Mouse (Mus musculus) spleen, postnatal 10 days (tissue): Measurements from ENCODE around the gene Pkdcc.

Experiments
- DNase-seq, 2 experiments: peaks; one replicate each; pipeline ENCODE4 v3.0.0; 2021 to 2022; ENCODE audit warnings: low spot score in 2 of 2

Gene Pkdcc

DNA sequence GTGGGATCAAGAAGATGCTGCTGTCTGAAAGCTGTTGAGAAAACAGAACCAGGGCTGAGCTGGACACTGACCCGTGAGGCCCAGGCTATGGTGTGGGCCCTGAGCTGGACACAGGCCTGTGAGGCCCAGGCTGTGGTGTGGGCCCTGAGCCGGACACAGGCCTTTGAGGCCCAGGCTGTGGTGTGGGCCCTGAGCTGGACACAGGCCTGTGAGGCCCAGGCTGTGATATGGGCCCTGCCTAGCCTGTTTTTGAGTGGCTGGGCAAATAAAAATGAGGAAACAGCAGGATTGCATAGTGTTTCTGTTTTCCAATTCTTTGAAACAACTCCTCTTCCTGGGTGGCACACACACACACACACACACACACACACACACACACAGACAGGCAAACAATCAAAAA lies 2.7 kb upstream of the Pkdcc start:
- no peak for DNase-seq

DNA sequence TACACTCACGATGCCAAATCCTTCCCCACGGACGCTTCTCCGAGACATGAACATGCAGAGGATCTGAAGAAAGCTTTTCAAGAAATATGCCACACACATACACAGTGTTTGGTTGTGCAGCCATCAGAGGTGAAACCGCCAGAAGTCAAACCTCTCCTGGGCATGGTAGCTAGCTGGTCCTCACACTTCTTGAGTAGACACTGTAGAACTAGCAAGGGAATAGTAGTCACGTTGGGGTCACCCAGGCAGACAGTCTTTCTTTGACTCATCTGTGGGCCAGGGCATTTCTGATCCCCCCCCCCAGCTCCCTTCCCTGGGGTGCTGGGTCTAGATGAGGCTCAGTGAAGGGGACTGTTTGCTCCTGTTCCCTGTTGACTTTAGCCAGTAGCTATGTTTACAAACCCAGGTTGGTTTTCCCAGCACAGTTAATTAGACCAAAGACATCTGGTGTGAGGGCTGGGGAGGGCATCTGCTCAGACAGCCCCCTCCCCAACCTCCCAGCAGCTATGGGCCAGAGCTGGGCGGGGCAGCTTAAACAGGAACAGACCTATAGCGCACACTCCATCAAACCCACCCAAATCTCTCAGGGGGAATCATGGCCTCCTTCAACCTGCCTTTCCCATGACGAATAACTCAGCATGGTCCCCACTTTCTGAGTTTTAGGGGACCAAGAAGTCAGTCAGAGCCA lies 1.7 kb upstream of the Pkdcc start:
- no peak for DNase-seq

DNA sequence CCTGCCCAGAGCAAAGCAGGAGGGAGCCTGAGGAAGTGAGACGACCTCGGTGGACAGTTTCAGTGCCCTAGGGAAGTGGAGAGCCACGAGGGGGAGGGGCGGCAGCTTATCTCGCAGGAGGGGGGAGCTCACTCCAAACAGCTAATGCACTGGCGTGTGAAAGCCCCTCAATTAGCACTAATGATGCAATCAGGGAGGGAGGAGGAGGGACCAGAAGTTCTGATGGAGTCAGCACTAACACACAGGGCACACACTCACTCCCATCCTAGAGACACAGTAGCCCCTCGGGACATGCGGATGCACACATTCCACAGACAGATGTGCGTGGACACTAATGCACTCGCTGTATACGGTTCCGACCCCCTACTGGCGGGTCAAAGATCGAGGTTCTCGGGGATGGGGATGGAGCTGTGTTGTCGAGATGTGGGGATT lies 915 bp upstream of the Pkdcc start:
- peak; percentile 10 to 56 for DNase-seq

DNA sequence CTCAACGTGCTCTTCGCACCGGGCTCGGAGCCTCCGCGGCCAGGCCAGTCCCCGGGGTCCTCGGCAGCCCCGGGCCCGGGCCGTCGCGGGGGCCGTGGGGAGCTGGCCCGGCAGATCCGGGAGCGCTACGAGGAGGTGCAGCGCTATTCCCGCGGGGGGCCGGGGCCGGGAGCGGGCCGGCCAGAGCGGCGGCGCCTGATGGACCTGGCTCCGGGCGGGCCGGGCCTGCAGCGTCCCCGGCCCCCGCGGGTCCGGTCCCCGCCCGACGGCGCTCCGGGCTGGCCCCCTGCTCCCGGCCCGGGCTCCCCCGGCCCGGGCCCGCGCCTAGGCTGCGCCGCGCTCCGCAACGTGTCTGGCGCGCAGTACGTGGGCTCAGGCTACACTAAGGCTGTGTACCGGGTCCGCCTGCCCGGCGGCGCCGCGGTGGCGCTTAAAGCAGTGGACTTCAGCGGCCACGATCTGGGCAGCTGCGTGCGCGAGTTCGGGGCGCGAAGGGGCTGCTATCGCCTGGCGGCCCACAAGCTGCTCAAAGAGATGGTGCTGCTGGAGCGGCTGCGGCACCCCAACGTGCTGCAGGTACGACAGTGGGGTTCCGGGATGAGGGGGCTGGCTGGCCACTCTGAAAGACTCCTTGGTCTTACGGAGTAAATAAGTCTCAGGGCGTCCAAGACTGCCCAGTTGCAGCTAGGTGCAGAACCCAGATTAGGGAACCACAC lies 595 bp downstream of the Pkdcc start:
- peak in 1 of 2 experiments; percentile 8 for DNase-seq

DNA sequence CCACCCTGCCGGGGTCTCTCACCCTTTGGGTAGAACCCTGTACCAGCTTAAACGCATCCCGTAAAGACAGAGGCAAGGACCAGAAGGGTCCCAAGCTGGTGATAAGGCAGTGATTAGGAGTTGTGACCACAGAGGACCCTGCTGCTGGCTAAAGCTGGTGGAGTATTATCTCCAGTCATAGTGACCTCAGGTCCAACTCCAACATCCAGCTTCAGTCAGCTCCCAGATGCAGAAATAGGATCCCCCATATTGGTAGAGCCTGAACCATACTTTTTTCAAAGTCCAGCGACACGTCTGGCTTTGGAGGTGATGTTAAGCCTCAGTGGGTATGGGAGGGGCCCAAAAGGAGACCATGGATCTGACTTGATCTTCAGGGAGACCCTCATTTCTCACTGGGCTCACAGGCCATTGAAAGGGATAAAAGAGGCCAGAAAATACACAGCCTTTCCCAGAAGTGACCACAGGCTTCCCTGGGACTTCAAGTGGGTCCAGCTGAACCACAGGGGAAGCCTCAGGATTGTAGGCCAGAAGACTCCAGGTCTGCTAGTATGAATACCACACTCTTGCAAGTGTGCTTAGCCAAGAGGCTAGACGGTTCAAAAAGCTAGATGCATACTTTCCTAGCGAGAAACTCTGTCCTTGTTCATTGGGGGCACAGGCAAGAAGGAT lies 1.3 kb downstream of the Pkdcc start:
- DNase-seq, result no peak

DNA sequence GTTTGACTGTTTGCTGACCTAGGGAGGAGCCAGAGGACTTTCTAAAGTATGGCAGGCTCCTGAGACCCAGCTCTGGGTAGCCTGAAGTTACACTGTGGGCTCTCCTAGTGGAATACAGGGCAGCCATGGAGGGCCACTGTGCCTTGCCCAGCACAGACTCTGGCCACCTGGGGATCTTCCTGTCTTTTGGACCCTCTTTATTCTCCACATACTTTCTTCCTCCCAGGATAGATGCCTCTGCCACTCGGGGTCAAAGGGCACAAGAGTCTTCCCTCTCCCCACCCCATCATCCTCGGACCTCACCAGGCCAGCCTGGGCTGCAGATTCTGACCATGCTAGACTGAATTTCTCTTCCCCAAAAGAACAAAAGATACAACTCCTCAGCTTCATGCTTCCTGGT lies 3.1 kb downstream of the Pkdcc start:
- DNase-seq, result no peak

DNA sequence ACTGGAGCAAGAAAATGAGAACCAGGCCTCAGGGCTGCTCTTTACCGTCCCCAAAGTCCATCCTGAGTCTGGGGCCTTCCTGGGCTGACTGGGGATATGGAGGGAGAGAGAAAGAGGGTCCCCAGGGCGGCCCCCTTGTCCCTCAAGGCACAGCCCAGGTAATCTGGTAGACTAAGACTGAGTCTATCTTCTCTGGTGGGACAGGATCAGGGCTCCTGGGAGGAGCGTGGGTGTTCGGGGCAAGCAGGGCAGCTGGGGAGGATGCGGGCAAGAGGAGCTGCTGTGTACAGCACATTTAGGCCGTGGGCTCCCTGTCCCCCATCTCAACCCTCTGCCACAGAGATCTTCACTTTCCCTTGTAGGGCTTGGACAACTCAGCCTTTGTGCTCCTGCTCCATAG lies 3.6 kb downstream of the Pkdcc start:
- no peak for DNase-seq

DNA sequence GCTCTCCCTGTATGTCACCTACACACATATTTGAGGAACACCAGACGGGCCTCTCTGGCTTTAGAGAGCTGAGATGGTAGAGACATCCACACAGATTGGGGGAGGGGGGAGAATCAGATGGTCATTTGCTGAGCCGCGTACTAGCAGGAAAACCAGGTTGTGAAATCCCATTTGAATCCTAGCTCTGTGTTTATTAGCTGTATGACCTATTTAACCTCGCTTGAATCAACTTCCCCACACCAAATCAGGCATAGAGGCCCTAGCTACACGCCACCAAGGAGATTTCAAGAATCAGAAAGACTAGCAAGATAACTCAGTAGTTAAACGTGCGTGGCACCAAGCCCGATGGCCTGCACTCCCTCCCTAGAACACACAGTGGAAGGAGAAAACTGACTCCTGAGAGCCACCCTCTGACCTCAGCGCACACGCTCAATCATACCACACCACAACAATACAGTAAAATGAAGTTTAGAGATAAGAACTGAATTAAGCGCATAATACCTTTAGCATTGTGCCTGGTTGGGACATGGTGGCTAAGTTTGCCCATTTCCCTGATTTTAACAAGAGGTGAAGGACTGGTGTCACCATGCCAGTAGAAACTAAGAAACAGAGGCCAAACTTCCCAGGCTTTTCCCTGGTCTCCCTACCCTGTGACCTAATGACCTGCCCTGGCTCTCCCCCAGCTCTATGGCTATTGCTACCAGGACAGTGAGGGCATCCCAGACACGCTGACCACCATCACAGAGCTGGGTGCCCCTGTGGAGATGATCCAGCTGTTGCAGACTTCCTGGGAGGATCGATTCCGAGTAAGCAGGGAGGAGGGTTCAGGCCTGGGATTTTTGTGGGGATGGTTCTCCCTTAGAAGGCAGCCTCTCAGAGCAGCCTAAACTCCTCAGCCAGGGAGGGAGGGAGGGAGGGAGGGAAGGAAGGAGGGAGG lies 4.5 kb downstream of the Pkdcc start:
- no peak for DNase-seq

DNA sequence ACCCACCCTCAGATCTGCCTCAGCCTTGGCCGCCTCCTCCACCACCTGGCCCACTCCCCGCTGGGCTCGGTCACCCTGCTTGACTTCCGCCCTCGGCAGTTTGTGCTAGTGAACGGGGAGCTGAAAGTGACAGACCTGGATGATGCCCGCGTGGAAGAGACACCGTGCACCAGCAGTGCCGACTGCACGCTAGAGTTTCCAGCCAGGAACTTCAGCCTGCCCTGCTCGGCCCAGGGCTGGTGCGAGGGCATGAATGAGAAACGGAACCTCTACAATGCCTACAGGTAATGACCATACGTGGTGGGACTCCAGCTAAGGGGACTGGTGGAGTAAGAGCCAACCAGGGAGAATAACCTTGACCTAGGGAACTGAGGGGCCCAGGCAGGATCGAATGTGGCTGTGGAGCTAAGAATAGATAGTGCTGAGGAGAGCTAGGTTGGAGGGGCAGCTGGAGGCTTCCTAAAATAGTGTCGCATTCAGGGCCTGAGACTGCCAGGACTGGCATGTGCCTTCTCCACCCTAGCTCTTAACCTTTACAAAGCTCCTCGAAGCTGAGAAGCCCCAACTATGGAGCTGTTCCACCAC lies 6.0 kb downstream of the Pkdcc start:
- no peak for DNase-seq

DNA sequence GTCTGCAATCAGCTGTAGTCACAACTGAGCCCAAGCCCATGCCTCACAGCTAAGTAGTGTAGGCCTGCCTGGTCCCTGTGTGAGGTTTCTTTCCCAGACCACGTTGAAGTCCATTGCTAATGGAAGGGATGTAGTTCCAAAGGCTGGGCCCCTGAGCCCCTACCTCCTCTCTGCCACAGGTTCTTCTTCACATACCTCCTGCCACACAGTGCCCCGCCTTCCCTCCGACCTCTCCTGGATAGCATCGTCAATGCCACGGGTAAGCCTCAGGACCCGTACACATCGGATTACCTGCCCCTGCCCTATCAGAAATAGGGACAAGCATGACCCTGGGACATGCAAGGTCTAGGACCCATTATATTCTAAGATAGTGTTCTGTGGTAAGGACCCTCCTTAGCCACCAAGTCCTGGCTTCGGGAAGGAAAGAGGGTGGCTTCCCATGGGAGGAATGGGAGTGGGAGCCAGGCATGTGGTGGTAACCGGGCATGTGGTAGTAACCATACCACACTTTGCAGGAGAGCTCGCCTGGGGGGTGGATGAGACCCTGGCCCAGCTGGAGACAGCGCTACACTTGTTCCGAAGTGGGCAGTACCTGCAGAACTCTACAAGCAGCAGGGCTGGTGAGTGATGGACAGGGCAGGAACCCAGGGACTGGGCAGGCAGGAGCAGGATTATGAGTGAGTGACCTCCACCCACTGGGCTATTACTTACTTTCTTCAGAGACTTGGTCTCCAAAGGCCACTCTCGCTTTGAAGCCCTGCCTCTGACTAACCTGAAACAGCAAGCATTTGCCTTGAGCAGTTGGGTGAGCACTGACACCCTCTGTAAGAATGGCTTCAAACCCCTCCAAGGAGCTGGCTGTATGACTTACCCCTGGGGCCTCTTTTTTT lies 6.8 kb downstream of the Pkdcc start:
- DNase-seq, result no peak

DNA sequence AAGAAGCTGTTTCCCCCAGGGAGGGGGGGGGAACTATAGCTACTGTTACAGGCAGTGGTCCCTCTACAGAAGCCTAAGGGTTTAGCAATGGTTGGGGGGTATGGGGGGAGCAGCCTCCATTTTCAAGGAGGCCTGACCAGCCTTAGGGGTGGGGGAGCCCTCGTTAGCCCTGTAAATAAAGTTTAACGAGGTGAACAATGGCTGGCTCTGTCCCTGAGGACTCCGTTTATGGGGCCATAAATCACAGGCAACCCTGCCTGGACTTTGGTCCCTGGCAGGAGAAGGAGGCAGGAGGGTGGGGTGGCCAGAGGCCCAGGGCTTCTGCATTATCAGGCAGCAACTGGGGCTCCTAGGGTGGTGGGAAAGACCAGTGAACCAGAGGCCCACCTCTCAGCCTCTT lies 7.6 kb downstream of the Pkdcc start:
- DNase-seq, result no peak

DNA sequence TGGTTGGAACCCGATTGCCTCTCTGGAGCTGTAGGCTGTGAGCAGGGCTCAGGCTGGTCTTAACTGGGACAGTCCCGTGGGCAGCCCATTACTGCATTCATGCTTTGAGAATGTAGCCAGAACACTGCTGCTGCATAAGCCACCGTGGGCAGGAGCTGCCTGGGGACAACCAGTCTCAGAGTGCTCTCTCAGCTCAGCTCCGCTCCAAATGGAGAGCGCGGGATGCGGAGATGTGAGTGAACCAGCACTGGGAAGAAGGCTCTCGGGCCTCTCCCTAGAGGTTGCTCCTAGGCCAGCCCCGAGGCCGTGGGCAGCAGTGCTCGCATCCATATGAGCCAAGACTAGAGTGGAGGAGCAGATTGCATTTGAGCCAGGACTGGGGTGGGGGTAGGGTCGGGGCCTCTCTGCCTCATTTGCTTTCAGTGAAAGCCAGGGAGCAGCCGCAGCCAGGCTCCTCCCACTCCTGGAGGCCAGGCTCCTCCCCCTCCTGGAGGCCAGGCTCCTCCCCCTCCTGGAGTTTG lies 9.4 kb downstream of the Pkdcc start:
- DNase-seq, result no peak

DNA sequence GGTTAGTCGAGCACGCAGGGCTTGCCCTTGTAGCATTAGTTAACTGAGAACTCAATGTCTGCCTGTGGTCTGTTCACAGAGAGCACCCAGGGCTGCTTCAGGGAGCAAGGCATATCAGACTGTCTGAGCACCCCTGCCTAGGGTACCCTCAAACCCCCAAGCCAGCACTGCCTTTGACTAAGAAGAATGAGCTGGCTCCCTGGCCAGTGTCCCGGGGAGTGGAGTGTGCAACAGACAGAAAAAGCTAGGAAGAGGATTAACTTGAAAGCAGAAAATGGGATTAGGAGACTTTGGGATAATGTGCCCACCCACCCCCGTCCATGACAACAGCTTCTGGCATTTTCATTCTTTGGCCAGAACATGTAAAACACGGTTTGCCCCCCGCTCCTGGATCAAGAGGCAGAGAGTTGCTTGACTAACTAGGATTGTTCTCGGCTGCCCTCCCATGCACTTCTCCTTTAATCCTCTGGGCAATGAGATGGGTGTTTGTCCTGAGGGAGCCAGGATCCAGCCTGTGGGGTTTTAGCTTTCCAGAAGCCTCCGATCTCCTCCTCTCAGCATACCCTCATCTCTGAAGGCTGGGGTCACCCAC lies 11.4 kb downstream of the Pkdcc start:
- DNase-seq, result no peak

DNA sequence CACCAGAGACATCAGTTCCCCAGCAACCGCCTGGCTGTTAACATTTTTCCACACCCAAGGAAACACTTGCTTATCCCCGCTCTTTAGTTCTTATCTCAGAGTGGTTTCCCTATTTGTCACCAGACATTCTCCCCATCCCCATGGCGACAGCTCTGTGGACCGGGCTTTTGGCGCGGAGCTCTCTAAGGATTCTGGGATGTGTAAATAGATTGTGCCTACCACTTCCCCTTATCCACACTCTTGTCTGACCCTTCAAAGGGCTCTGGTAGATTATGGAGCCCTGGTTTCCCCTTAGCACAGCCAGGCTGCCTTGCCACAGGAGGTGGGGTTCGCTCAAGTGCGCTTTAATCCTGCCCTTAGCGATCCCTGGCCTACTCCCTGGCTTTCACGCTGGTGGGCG lies 16.3 kb downstream of the Pkdcc start:
- no peak for DNase-seq

DNA sequence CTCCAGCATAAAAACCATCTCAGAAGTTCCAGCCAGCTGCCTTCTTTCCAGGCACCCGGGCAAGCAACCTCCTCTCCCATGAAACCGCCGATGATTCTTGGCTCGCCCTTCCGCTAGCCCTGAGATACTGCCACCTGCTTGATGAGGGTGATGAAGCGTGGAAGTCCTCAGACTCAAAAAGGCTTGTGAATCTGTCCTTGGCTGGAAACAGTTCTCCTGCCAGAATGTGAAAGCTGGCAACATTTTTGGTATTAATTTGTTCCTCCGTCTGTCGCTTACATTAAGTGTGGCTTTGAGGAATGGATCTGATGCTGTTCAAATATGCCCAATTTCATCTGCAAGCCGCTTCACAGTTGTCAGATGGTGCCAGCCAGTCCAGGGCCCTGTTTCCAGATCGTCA lies 20.1 kb downstream of the Pkdcc start:
- DNase-seq, result no peak

DNA sequence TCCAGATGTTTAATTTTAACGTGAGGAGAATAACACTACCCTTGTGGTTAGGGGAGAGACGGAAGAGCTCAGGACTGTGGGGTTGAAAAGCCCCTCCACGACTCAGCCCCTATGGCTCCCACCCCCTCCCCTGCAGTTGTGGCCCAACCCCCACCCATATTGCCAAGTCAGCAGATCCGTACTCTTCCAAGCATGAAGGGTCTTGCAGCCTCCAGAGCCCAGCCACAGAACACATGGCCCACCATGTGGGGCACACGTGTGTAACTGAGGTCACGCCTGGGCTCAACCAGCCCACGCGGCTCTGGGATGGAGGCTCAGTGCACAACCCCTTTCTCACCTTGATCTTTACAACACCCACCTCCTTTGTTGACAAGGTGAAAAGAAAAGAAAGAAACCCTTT lies 21.1 kb downstream of the Pkdcc start:
- DNase-seq, result no peak

DNA sequence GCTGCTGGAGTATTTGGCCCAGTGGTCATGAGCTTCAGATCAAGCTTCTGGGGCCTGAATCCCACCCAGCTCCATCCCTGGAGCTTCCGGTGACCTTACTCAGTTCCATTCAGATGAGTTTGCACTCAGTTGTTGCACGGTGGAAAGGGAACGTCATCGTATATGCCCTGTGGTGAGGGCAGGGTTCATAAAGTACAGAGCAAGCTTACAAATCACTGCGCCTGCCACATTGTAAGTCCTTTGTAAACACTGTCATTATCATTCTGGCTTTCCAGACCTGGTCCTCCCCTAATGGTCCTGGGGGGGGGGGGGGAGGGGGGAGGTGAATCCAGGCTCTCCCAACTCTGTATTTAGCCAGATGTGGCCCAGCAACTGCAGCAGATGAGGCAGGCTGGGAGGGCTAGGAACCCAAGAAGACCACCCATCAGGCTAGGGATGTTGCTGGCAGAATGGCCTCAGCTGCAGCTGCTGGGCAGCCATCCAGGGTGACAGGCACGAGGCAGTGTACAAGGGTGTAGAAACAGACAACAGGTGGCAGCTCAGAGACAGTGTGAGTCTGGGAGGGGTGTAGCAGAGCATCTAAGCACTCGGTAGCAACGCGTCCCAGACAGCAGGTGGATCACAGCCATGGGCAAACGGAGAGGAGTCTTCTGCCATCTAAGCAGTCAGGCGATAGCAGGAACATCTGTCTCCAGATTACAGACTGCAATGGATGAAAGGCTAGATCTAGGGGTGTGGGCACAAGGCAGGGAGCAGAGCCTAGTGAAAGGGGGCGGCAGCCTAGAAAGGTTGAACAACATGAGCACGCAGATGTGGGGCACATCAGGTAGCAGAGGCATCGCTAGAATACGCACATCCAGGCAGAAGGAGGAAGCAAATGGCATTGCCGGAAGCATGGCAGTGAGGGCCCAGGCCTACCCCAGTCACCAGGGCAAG lies 23.3 kb downstream of the Pkdcc start:
- DNase-seq, result no peak

DNA sequence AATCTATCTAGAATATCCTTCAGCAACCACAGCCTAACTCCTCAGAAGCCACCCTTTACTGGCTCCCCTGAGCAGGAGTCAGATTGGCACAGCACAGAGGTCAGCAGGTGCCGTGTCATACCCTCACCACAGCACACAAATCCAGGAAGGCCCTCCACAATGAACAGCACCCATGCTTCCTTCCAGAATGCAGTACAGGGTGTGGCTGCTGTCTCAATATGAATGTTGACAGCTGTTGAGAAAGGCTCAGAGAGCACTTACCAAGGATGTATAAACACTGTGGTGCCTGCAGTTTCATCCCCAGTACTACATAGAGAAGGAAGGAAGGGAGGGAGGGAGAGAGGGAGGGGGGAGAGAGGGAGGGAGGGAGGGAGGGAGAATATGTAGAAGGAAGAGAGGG lies 29.4 kb downstream of the Pkdcc start:
- no peak for DNase-seq

DNA sequence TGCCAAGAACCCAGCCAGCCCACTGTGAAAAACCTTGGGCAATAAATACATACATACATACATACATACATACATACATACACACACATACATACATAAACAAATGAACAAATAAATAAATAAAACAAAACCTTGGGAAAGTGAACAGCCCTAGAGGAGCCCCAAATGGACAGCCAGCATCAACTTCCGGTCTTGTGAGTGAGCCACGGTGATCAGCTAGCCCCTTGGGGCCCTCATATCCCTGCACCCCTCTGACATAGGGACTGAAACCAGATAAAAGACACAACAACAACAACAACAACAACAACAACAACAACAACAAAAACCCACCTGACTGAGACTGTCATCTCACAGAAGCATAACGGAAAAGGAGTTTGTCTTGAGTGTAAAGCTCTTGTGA lies 30.4 kb downstream of the Pkdcc start:
- DNase-seq, result no peak
